Mouse (Mus musculus) MEL (cell line): ENCODE measurements around the gene Epc2. TPM values are rescaled to one million over a fixed set of nuclear protein-coding genes. Genes with fewer than 3 reads are reported as not detected.
"Not testable (repeated sequence)": the region's sequence is repeated elsewhere in the genome, so short reads cannot be mapped to it uniquely, and the experiment has no call there.

ENCODE experiments used
- DNase-seq: peaks from one replicate; pipeline ENCODE4 v3.0.0; 2011; ENCODE audit warnings: low read depth, low spot score
- H3K27ac ChIP-seq: 2 replicates; pipeline ENCODE4 v1.5.1; 2012; ENCODE audit warnings: low read depth, mild to moderate bottlenecking, control low read depth, low read length, moderate library complexity; ENCODE audit not compliant: control insufficient read depth
- H3K27me3 ChIP-seq, 2 experiments: fragments of 150-350 bp in 1 of 2; sonication (generic) in 1 of 2; 2 replicates each; pipeline ENCODE4 v1.6.1; 2012; ENCODE audit warnings: low read length in 2 of 2, mild to moderate bottlenecking in 2 of 2, improper control_type of control experiment in 1 of 2, moderate library complexity in 1 of 2; ENCODE audit not compliant: insufficient read depth in 2 of 2, control insufficient read depth in 1 of 2
- H3K36me3 ChIP-seq, 2 experiments: 2 replicates each; pipeline ENCODE4 v1.6.1; 2012 to 2014; ENCODE audit warnings: low read length in 2 of 2, improper control_type of control experiment in 1 of 2, inconsistent platforms in 1 of 2, mild to moderate bottlenecking in 1 of 2; ENCODE audit not compliant: insufficient read depth in 2 of 2, control insufficient read depth in 1 of 2
- H3K4me1 ChIP-seq, 2 experiments: fragments of 150-350 bp in 1 of 2; sonication (generic) in 1 of 2; 2 replicates each; pipeline ENCODE4 v1.6.1; 2012; ENCODE audit warnings: low read length in 2 of 2, improper control_type of control experiment in 1 of 2, mild to moderate bottlenecking in 1 of 2; ENCODE audit not compliant: insufficient read depth in 2 of 2, control insufficient read depth in 1 of 2
- H3K4me3 ChIP-seq, 2 experiments: fragments of 150-350 bp in 1 of 2; sonication (generic) in 1 of 2; 2 replicates each; pipeline ENCODE4 v1.5.1; 2012; ENCODE audit warnings: low read depth in 2 of 2, low read length in 2 of 2, mild to moderate bottlenecking in 2 of 2, moderate library complexity in 2 of 2, control low read depth in 1 of 2, improper control_type of control experiment in 1 of 2; ENCODE audit not compliant: control insufficient read depth in 1 of 2, insufficient read depth in 1 of 2
- H3K79me2 ChIP-seq: 2 replicates; pipeline ENCODE4 v1.6.1; 2012; ENCODE audit warnings: mild to moderate bottlenecking, low read length, moderate library complexity; ENCODE audit not compliant: control insufficient read depth, poor library complexity, insufficient read depth
- H3K9ac ChIP-seq: 2 replicates; pipeline ENCODE4 v1.6.1; 2012; ENCODE audit warnings: low read depth, mild to moderate bottlenecking, control low read depth, low read length, moderate library complexity; ENCODE audit not compliant: control insufficient read depth, poor library complexity, severe bottlenecking
- H3K9me3 ChIP-seq: fragments of 150-350 bp; sonication (generic); replicated peaks from 2 replicates; pipeline ENCODE4 v1.6.1; 2012; ENCODE audit warnings: mild to moderate bottlenecking, low read length, improper control_type of control experiment, moderate library complexity; ENCODE audit not compliant: insufficient read depth
- CHD1 ChIP-seq: IDR thresholded peaks from 2 replicates; pipeline ENCODE4 v1.6.1; 2012; ENCODE audit warnings: low read depth, mild to moderate bottlenecking, inconsistent platforms, low read length, improper control_type of control experiment
- CHD2 ChIP-seq: IDR thresholded peaks from 2 replicates; pipeline ENCODE4 v1.6.1; 2011; ENCODE audit warnings: low read length, improper control_type of control experiment
- EP300 ChIP-seq, 2 experiments: IDR thresholded peaks; 2 replicates each; pipeline ENCODE4 v1.6.1; 2011; ENCODE audit warnings: improper control_type of control experiment in 2 of 2, low read length in 2 of 2, low read depth in 1 of 2, mild to moderate bottlenecking in 1 of 2
- JUND ChIP-seq: IDR thresholded peaks from 2 replicates; pipeline ENCODE4 v1.6.1; 2011; ENCODE audit warnings: low read depth, mild to moderate bottlenecking, improper control_type of control experiment, low read length
- MAX ChIP-seq: IDR thresholded peaks from 2 replicates; pipeline ENCODE4 v1.6.1; 2011; ENCODE audit warnings: low read length, improper control_type of control experiment
- MEF2A ChIP-seq: IDR thresholded peaks from 2 replicates; pipeline ENCODE4 v1.6.1; 2014; ENCODE audit warnings: low read depth, mild to moderate bottlenecking, inconsistent platforms, low read length, improper control_type of control experiment; ENCODE audit not compliant: poor library complexity, insufficient replicate concordance, severe bottlenecking; ENCODE audit errors: extremely low read depth
- MXI1 ChIP-seq: IDR thresholded peaks from 2 replicates; pipeline ENCODE4 v1.6.1; 2011; ENCODE audit warnings: mild to moderate bottlenecking, low read depth, low read length, improper control_type of control experiment
- MYB ChIP-seq: IDR thresholded peaks from 2 replicates; pipeline ENCODE4 v1.6.1; 2011; ENCODE audit warnings: mild to moderate bottlenecking, low read depth, low read length, improper control_type of control experiment
- MYC ChIP-seq: IDR thresholded peaks from 2 replicates; pipeline ENCODE4 v1.6.1; 2011; ENCODE audit warnings: low read depth, mild to moderate bottlenecking, low read length, improper control_type of control experiment, moderate library complexity
- NRF1 ChIP-seq: IDR thresholded peaks from 2 replicates; pipeline ENCODE4 v1.6.1; 2014; ENCODE audit warnings: low read depth, mild to moderate bottlenecking, inconsistent platforms, low read length, improper control_type of control experiment, moderate library complexity; ENCODE audit not compliant: poor library complexity, insufficient read depth, severe bottlenecking
- POLR2AphosphoS5 ChIP-seq: IDR thresholded peaks from 2 replicates; pipeline ENCODE4 v1.6.1; 2012; ENCODE audit warnings: low read depth, borderline replicate concordance, mild to moderate bottlenecking, inconsistent platforms, low read length, moderate library complexity, mixed read lengths
- RAD21 ChIP-seq: IDR thresholded peaks from 2 replicates; pipeline ENCODE4 v1.6.1; 2011; ENCODE audit warnings: mild to moderate bottlenecking, low read depth, low read length, improper control_type of control experiment
- RCOR1 ChIP-seq: IDR thresholded peaks from 2 replicates; pipeline ENCODE4 v1.6.1; 2012; ENCODE audit warnings: low read depth, mild to moderate bottlenecking, inconsistent platforms, low read length, improper control_type of control experiment
- SIN3A ChIP-seq: IDR thresholded peaks from 2 replicates; pipeline ENCODE4 v1.6.1; 2012; ENCODE audit warnings: low read length, improper control_type of control experiment, inconsistent platforms
- USF2 ChIP-seq, 2 experiments: IDR thresholded peaks; 2 replicates each; pipeline ENCODE4 v1.6.1; 2011 to 2012; ENCODE audit warnings: improper control_type of control experiment in 2 of 2, low read length in 2 of 2, borderline replicate concordance in 1 of 2, inconsistent platforms in 1 of 2, low read depth in 1 of 2, mild to moderate bottlenecking in 1 of 2; ENCODE audit not compliant: insufficient read depth in 1 of 2
- ZC3H11A ChIP-seq: IDR thresholded peaks from 2 replicates; pipeline ENCODE4 v1.6.1; 2012; ENCODE audit warnings: low read depth, mild to moderate bottlenecking, inconsistent platforms, low read length, improper control_type of control experiment
- ZMIZ1 ChIP-seq: IDR thresholded peaks from 2 replicates; pipeline ENCODE4 v1.6.1; 2012; ENCODE audit warnings: low read depth, mild to moderate bottlenecking, inconsistent platforms, low read length, improper control_type of control experiment, moderate library complexity
- polyA plus RNA-seq, 2 experiments: library from polyadenylated mRNA; stranded (reverse) in 1 of 2; unstranded in 1 of 2; fragments of >175 nt in 1 of 2; fragments of >200 nt in 1 of 2; gene quantifications; 2 replicates each; pipeline versions ENCODE4 v1.2.1 to v1.2.4; 2012; ENCODE audit warnings: low replicate concordance in 2 of 2, low read depth in 1 of 2; ENCODE audit not compliant: insufficient read length in 2 of 2, insufficient read depth in 1 of 2, missing spikeins in 1 of 2
- total RNA-seq: library from RNA; depleted of rRNA; stranded (reverse); fragments of 300-350 nt; gene quantifications from 2 replicates; pipeline ENCODE4 v1.2.3, GENCODE M21; 2012

Gene Epc2
- total and polyA plus RNA-seq, 3 experiments: 14.3 to 15.4 TPM; not detected in 1

DNA sequence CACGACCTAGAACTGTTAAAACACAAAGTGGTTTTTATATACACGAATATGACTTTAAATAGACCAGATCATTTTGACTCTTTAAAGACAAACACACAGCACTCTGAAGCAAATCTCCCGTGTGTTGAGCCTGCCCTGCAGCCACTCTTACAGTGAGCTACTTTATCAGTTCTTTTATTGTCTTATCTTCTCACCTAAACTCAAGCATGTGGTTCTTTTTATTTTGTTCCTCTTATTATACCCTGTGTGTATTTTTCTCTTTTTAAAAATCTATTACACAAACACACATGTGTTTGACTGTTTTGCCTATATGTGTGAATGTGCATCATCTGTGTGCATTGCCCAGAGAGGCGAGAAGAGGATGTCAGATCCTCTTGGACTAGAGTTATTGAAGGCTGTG is 50.1 kb downstream of the Epc2 start (continued):
- TF ChIP-seq ZC3H11A: no peak

DNA sequence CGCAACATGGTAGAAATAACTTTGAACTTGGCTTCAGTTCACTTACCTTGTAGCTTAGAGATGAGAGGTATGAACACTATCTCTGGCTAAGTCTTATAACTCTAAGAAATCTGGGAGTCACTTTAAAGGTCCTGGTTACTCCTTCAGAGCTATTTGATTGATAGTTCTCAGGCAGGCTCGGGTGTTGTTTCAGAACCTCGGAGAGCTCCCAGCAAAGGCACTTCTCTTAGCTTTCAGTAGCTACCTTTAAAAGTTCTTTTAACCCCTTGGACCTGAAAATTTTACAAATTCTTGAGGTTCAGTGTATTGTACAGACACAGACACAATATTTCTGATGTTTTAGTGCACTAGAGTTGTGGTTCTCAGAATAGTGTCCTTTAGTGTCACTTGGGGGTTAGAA is 52.3 kb downstream of the Epc2 start:
- Histone ChIP-seq H3K9ac (no peak overlapping the region), H3K79me2 (peaks cover 3% of the 10 kb centered on the region), H3K9me3 (no peaks in the 10 kb centered on the region), H3K27ac (no peak overlapping the region), H3K27me3 (no peaks in the 10 kb centered on the region), H3K4me1 (peaks cover 5% of the 10 kb centered on the region in 2 experiments), H3K4me3 (no peak overlapping the region), H3K36me3 (peaks cover 0 to 12% of the 10 kb centered on the region in 2 experiments; a peak in 2 of 4 replicates)
- TF ChIP-seq ZC3H11A (no peak), MAX (no peak), CHD2 (no peak), EP300 (IDR thresholded peaks at IDR 0.05; ENCODE audit: low read depth in 1 of 2, low read length in 2 of 2) (no peak), RAD21 (no peak), SIN3A (peak; percentile 92), MXI1 (peak; percentile 81)
- peak; percentile 75 for DNase-seq

DNA sequence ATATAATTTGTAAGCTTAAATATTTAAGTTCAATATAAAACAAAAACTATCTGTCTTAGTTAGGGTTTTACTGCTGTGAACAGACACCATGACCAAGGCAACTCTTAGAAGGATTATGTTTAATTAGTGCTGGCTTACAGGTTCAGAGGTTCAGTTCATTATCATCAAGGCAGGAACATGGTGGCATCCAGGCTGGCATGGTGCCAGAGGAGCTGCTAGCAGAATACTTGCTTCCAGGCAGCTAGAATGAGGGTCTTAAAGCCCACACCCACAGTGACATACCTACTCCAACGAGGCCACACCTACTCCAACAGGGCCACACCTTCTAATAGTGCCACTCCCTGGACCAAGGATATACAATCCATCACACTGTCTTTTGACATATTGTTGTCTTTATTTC is 53.9 kb downstream of the Epc2 start:
- not testable (repeated sequence) for H3K9me3 ChIP-seq, H3K27ac ChIP-seq, H3K4me3 ChIP-seq, H3K4me1 ChIP-seq, H3K79me2 ChIP-seq, DNase-seq, H3K9ac ChIP-seq, H3K27me3 ChIP-seq
- peaks cover 0 to 12% of the 10 kb centered on the region in 2 experiments; a peak in 2 of 4 replicates for H3K36me3 ChIP-seq

DNA sequence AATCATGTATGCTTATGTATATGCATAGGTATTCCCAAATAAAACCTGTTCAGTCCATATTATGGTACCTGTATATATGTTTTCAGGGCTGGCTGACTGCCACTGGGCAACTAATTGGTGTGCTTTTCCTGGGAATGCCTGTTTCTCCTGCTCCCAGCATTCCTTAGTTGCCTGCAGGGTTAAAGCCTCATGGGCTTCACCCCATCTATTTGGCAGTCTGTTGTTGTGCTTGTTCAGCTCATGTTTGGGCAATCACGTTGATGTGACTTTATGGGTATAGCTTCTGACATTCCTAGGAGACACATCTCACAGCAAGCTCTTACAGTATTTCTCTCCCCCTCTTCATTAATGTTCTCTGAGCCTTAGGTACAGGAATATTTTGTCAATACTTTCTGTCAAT is 59.5 kb downstream of the Epc2 start:
- no peaks in the 10 kb centered on the region for H3K27me3 ChIP-seq
- no peak overlapping the region for H3K27ac ChIP-seq
- H3K36me3 ChIP-seq: no peaks in the 10 kb centered on the region
- no peak overlapping the region for H3K9ac ChIP-seq
- H3K79me2 ChIP-seq: no peaks in the 10 kb centered on the region; the same call in 1 of the 2 replicates
- H3K9me3 ChIP-seq: no peaks in the 10 kb centered on the region
- H3K4me1 ChIP-seq: no peaks in the 10 kb centered on the region
- H3K4me3 ChIP-seq: no peak overlapping the region
- no peak for DNase-seq
- TF ChIP-seq NRF1: no peak
- no peak for TF ChIP-seq CHD1
- no peak for TF ChIP-seq MYB
- TF ChIP-seq MYC: no peak
- TF ChIP-seq USF2 (IDR thresholded peaks at IDR 0.05; ENCODE audit: borderline replicate concordance in 1 of 2, insufficient read depth in 1 of 2, low read depth in 1 of 2, low read length in 2 of 2): no peak
- TF ChIP-seq CHD2: no peak
- TF ChIP-seq RCOR1: no peak
- TF ChIP-seq JUND: no peak
- no peak for TF ChIP-seq MEF2A
- no peak for TF ChIP-seq POLR2AphosphoS5
- no peak for TF ChIP-seq ZMIZ1
